Mouse (Mus musculus): ENCODE measurements around the gene Olfr1360. TPM values are rescaled to one million over a fixed set of nuclear protein-coding genes. Genes with fewer than 3 reads are reported as not detected.

The Olfr1360 gene
- total RNA-seq, 2 experiments from 2014 or later = not detected

- DNase-seq = no peak
These were observed 34.8 kb downstream of the Olfr1360 start, which contains the start of gene Olfr11 for GRCm38 (mm10) chr13:21642418-21642817. TSS of gene Olfr11 (minus strand) at chr13:21642518.

Small RNA genes within 50 kb of the gene (microRNA-seq; reads per million reads assigned to microRNA genes)
- gene Gm44357 (ENCODE audit: borderline replicate concordance in 2 of 2) (0 reads per million in 2 experiments), gene Gm44367 (ENCODE audit: borderline replicate concordance in 2 of 2) (0 reads per million in 2 experiments)

Other genes starting within 250 kb of the Olfr1360 start
- under 1 TPM; 0.15 to 0.27 TPM for gene Pgbd1, start 236.3 kb downstream of the Olfr1360 start, total RNA-seq (2021)
- gene Zscan26, start 223.7 kb downstream of the Olfr1360 start, total RNA-seq (2021) = 10 to 100 TPM; 10.2 to 10.3 TPM
- under 1 TPM in 1 of 2 experiments, not detected in 1; 0.18 TPM for gene Nkapl, start 208.9 kb downstream of the Olfr1360 start, total RNA-seq (2021)
- gene Zkscan4, start 198.5 kb downstream of the Olfr1360 start, total RNA-seq (2021) = under 1 TPM; 0.41 to 0.59 TPM
- gene Gm10065, start 198.0 kb downstream of the Olfr1360 start, total RNA-seq (2021) = not detected
- 10 to 100 TPM; 20.2 to 21.5 TPM for gene AK157302, start 182.2 kb downstream of the Olfr1360 start, total RNA-seq (2021)
- gene Gm11273, start 176.0 kb downstream of the Olfr1360 start, total RNA-seq (2021) = 100 to 1,000 TPM; 119 to 147 TPM
- gene Zkscan8, start 146.3 kb downstream of the Olfr1360 start, total RNA-seq (2021) = 1 to 10 TPM; 3.8 to 5.4 TPM
- gene Olfr1366, start 134.6 kb downstream of the Olfr1360 start, total RNA-seq (2021) = not detected
- gene Olfr1535, start 117.5 kb downstream of the Olfr1360 start, total RNA-seq (2021) = not detected
- not detected for gene Olfr1364, start 95.6 kb downstream of the Olfr1360 start, total RNA-seq (2021)
- not detected for gene Olfr1362, start 63.4 kb downstream of the Olfr1360 start, total RNA-seq (2021)
- gene Olfr11, start 34.9 kb downstream of the Olfr1360 start, total RNA-seq (2021) = not detected
- not detected for gene Olfr1361, start 14.0 kb downstream of the Olfr1360 start, total RNA-seq (2021)
- not detected for gene Olfr1359, start 20.7 kb upstream of the Olfr1360 start, total RNA-seq (2021)
- 10 to 100 TPM; 15.1 to 26.3 TPM for gene Hist1h2bl, start 38.7 kb upstream of the Olfr1360 start, total RNA-seq (2021)
- 10 to 100 TPM in 1 of 2 experiments, 1 to 10 TPM in 1; 4.4 to 21.0 TPM for gene Hist1h2ai, start 39.0 kb upstream of the Olfr1360 start, total RNA-seq (2021)
- 10 to 100 TPM; 10.1 to 40.0 TPM for gene Hist1h3h, start 40.3 kb upstream of the Olfr1360 start, total RNA-seq (2021)
- gene Hist1h2bm, start 44.6 kb upstream of the Olfr1360 start, total RNA-seq (2021) = 1 to 10 TPM; 1.1 to 5.1 TPM
- 1 to 10 TPM; 1.2 to 4.0 TPM for gene Hist1h4j, start 57.7 kb upstream of the Olfr1360 start, total RNA-seq (2021)
- 10 to 100 TPM; 31.9 to 37.5 TPM for gene Hist1h4k, start 73.1 kb upstream of the Olfr1360 start, total RNA-seq (2021)
- 1 to 10 TPM; 2.7 to 6.4 TPM for gene Hist1h2ak, start 76.4 kb upstream of the Olfr1360 start, total RNA-seq (2021)
- 1 to 10 TPM; 5.1 to 9.0 TPM for gene Hist1h2bn, start 76.7 kb upstream of the Olfr1360 start, total RNA-seq (2021)
- 1 to 10 TPM; 3.9 to 9.2 TPM for gene Hist1h1b, start 103.2 kb upstream of the Olfr1360 start, total RNA-seq (2021)
- gene Hist1h3i, start 106.0 kb upstream of the Olfr1360 start, total RNA-seq (2021) = 10 to 100 TPM; 20.0 to 23.8 TPM
- gene Hist1h2an, start 109.8 kb upstream of the Olfr1360 start, total RNA-seq (2021) = 1 to 10 TPM; 1.0 to 2.4 TPM
- gene Hist1h2bp, start 110.1 kb upstream of the Olfr1360 start, total RNA-seq (2021) = 1 to 10 TPM; 5.3 to 6.0 TPM
- gene Hist1h2bq, start 132.8 kb upstream of the Olfr1360 start, total RNA-seq (2021) = 10 to 100 TPM; 18.0 to 21.3 TPM
- 10 to 100 TPM in 1 of 2 experiments, not detected in 1; 24.7 TPM for gene Hist1h2ao, start 133.1 kb upstream of the Olfr1360 start, total RNA-seq (2021)
- 10 to 100 TPM; 49.0 to 65.1 TPM for gene Hist1h4m, start 134.3 kb upstream of the Olfr1360 start, total RNA-seq (2021)
- 10 to 100 TPM; 14.1 to 20.2 TPM for gene Hist1h4n, start 154.8 kb upstream of the Olfr1360 start, total RNA-seq (2021)
- 10 to 100 TPM in 1 of 2 experiments, not detected in 1; 17.0 TPM for gene Hist1h2ap, start 156.1 kb upstream of the Olfr1360 start, total RNA-seq (2021)
- gene Hist1h2br, start 156.3 kb upstream of the Olfr1360 start, total RNA-seq (2021) = 10 to 100 TPM; 17.7 to 21.3 TPM

Measured in gastrocnemius, postnatal 25 days (tissue).